Mouse (Mus musculus) layer of hippocampus, postnatal 10 days (tissue): ENCODE measurements around the gene Edaradd. TPM values are rescaled to one million over a fixed set of nuclear protein-coding genes. Genes with fewer than 3 reads are reported as not detected.

Experiments used
- DNase-seq, 2 experiments: peaks; one replicate each; pipeline ENCODE4 v3.0.0; 2021; ENCODE audit warnings: low spot score in 2 of 2
- long read RNA-seq: library from polyadenylated mRNA; stranded (forward); transcript quantifications from one replicate; pipeline ENCODE4 v2.0.0, GENCODE M21; 2023
- total RNA-seq, 2 experiments: library from RNA; stranded (reverse); gene quantifications; 2 replicates each; pipeline ENCODE4 v1.2.3; 2021

The Edaradd gene
- total RNA-seq, result 1 to 10 TPM; 1.1 to 1.3 TPM
- long read RNA-seq, result 0 reads

DNA sequence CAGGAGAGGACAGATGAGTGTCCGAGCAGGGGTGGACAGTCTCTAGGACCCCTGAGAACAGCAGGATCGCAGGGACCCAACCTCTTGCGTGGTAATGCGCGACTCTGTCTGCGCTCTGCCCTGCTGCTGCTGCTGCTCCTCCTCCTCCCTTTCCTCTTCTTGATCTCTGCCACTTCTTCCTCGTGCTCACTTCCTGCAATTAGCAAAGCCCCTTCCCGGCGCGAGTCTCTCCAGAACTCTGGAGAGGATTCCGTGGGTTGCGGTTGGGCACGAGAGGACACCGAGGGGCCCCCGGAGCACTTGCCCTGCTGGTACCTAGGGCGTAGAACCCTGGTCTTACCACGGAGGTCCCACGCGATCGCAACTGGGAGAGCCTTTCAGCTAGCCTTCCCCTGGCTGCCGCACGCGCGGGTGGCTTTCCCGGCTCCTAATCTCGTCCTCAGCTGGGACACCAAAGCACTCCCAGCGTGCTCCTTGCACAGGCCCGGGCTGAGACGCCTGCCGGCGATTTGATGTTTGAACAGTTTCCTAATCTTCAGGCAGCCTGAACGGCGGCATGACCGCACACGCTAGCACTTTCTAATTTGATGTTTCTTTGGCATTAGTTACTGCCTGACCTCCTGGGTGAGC, at the start of gene Edaradd:
TSS of gene Edaradd (minus strand) at position 484 of the 630 bp plus-strand sequence.
- DNase-seq, result peak; percentile 37 to 50

DNA sequence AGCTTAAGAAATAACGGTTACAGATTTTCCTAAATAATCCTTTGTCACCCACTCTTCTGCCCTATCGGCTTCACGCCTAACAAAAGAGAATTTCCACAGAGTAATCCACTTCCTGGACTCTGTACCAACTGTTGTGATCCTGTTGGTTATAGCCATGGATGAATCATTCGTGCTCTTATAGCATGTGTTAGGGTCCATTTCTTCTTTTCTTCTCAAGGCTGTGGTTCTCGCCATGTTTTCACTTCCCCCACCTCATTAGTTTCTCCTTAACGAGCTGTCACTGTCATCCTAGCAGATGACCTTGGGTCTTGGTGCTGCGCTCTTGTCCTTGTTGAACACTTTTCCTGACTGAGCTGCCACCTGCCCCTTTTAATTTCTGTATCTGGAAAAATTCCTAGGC, 49.5 kb upstream of the Edaradd start:
- no peak for DNase-seq

DNA sequence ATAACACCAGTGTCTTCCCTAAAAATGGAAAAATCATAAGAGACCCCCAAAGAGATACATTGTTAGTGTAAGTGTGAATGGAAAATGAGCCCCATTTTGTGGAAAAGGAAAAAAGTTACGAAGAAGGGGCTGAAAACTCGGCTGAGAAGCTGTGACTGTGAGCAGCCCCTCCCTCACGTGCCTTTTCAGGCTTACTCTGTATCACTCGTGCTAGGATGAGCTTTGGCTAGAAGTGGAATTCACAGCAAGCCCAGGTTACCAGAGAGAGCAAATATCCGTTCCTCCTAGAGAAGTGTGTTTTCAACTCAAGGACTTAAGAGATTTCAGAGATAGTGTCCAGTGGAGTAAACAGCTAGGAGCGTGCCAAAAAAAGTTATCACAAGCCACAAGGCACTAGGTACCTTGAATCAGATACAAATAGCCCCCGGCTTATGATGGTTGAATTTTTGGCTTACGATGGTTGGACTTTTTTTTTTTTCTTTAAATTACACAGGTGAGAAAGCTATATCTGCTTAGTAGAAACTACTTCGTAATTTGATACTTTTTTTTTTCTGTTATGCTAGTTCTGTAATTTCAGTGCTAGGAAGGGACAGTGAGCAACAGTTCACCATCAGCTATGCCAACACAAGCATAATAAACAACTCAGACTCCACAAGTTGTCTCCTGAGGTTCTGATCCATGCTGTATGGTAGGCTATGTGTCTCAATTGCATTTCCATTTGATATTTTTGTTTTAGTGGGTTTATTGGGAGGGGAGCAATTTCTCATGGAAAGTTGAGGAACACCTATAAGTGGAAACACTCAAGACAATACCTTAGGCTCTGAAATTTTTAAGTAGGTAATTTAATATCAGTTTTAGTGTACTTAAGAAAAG, 48.6 kb upstream of the Edaradd start:
- DNase-seq, result no peak

DNA sequence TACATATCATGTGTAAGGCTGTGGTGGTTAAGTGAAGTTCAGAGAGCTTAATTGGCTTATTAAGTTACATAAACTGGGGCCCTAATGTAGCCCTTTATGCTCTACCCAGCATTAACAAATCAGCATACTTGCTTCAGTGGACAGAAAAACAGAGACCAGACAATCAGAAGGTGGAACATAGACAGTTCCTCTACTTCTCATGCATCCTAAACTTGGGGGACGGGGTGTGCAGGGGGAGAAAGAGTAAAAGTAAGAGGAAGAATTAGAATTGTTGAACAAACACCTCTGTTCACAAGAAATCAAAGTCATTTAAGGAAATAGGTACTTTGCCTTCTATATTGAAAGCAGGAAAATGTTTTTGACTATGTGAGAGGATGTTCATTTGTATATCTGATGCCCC, 47.7 kb upstream of the Edaradd start:
- no peak for DNase-seq

GRCm38 (mm10) chr13:12565621-12566390, 45.6 kb upstream of the Edaradd start, which contains the start of gene Ero1lb:
Ero1lb (plus strand) TSS chr13:12565874.
- DNase-seq, result peak; percentile 98 to 99

GRCm38 (mm10) chr13:12562256-12562655, 42.0 kb upstream of the Edaradd start:
- no peak for DNase-seq

DNA sequence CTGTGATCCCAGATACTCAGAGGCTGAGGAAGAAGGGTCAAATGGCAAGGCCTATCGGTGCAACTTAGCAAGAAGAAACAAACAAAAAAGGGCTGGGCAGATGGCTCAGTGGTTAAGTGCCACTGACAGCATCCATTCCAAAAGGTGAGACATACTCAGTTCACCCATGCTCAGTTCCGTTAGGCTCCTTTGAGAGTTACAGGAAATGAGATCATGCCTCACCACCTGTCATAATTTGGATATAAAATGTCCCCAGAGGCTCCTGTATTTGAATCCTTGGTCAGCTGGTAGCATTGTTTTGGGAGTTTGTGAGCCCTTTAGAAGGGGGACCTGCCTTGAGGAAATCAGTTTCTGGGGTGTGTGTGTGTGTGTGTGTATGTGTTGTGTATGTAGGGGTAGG, 41.5 kb upstream of the Edaradd start:
- DNase-seq, result no peak

GRCm38 (mm10) chr13:12559462-12560120, 39.4 kb upstream of the Edaradd start:
- DNase-seq, result no peak

DNA sequence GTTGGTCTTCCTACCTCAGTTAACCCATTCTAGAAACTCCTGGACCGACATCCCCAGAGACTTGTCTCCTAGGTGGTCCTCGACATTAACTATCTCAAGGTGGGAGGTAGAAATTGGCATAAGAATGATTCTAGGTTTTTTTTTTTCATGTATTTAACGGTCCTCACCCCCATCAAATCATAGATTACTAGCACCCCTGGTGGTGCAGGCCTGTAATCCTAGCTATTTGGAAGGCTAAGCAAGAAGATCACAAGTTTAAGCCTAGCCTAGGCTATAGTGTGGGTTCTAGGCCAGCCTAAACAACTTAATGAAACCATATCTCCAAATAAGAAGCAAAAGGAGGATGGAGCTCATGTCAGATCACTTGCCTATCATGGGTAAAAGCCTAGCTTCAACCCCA, 38.8 kb upstream of the Edaradd start:
- DNase-seq, result no peak

- DNase-seq, result no peak
Measured at GRCm38 (mm10) chr13:12554211-12554610, 34.0 kb upstream of the Edaradd start.

- no peak for DNase-seq
Measured at GRCm38 (mm10) chr13:12543880-12544568, 23.8 kb upstream of the Edaradd start.

GRCm38 (mm10) chr13:12543246-12543645, 23.0 kb upstream of the Edaradd start:
- DNase-seq, result no peak

- peak in 1 of 2 experiments; percentile 20 for DNase-seq
Measured at GRCm38 (mm10) chr13:12542006-12542981, 22.1 kb upstream of the Edaradd start.

- DNase-seq, result no peak
Measured at GRCm38 (mm10) chr13:12540119-12540518, 19.9 kb upstream of the Edaradd start.

GRCm38 (mm10) chr13:12539716-12540115, 19.5 kb upstream of the Edaradd start:
- DNase-seq, result no peak

GRCm38 (mm10) chr13:12537971-12538370, 17.7 kb upstream of the Edaradd start:
- DNase-seq, result peak; percentile 31 to 34

DNA sequence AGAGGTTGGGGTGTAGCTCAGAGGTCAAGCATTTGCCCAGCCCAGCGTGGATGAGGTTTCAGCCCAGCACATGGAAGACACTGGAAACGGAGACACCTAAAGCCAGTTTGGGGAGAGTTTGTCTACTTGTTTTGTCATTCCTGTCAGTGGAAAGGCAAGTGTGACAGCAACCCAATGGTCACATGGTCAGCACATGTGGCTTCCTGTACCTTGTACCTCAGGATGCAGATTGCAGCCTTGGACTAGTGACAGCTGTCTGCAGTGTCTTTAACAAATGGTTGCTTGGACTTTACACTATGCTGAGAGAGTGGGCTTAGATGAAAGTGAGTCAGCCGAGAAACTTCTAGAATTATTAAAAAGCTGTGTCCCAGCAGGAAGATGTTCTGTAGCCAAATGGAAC, 14.4 kb upstream of the Edaradd start:
- no peak for DNase-seq

GRCm38 (mm10) chr13:12525678-12526077, 5.4 kb upstream of the Edaradd start:
- no peak for DNase-seq

GRCm38 (mm10) chr13:12522346-12522745, 2.1 kb upstream of the Edaradd start:
- DNase-seq, result no peak
